Mouse (Mus musculus) liver, adult 2 months (tissue): ENCODE measurements around the gene Scarf2.

Source experiments
- CTCF ChIP-seq: fragments of 200-500 bp; IDR thresholded peaks from 2 replicates; pipeline ENCODE4 v1.5.1; 2011; ENCODE audit warnings: low read depth, low read length, control low read depth
- POLR2A ChIP-seq: fragments of 200-500 bp; IDR thresholded peaks from 2 replicates; pipeline ENCODE4 v1.6.1; 2011; ENCODE audit warnings: low read length, control low read depth; ENCODE audit not compliant: insufficient read depth; ENCODE audit errors: extremely low read depth

- no peak for TF ChIP-seq CTCF
- no peak for TF ChIP-seq POLR2A
Measured at GRCm38 (mm10) chr16:17795643-17796042, 1.4 kb upstream of the Scarf2 start.
